Mouse (Mus musculus): ENCODE results near the gene Mindy4b-ps. TPM values are rescaled to one million over a fixed set of nuclear protein-coding genes. Genes with fewer than 3 reads are reported as not detected.

Mindy4b-ps gene
- polyA plus RNA-seq, 1 experiment from 2014 or later: not detected

GRCm38 (mm10) chr3:58783602-58784218 is 38.4 kb downstream of the Mindy4b-ps start:
- WGBS: 57% methylated on average over 8 of the region's 8 CpGs

GRCm38 (mm10) chr3:58756429-58756828 is 65.7 kb downstream of the Mindy4b-ps start:
- no peak overlapping the region for H3K4me3 ChIP-seq (replicated peaks)
- H3K9ac ChIP-seq (replicated peaks): no peak overlapping the region
- no peaks in the 10 kb centered on the region for H3K9me3 ChIP-seq
- ATAC-seq: no peak
- no peak overlapping the region for H3K4me2 ChIP-seq (replicated peaks)
- no peaks in the 10 kb centered on the region for H3K27me3 ChIP-seq
- H3K36me3 ChIP-seq: no peaks in the 10 kb centered on the region
- WGBS: 71% methylated on average over 1 of the region's 1 CpGs
- H3K4me1 ChIP-seq (replicated peaks): no peaks in the 10 kb centered on the region
- no peak overlapping the region for H3K27ac ChIP-seq

More at GRCm38 (mm10) chr3:58783602-58784218, 38.4 kb downstream of the Mindy4b-ps start:
- Histone ChIP-seq H3K9me3 (no peaks in the 10 kb centered on the region), H3K27ac (no peak overlapping the region), H3K4me1 (replicated peaks) (no peaks in the 10 kb centered on the region), H3K4me2 (replicated peaks) (no peak overlapping the region), H3K4me3 (replicated peaks) (no peak overlapping the region), H3K36me3 (no peaks in the 10 kb centered on the region), H3K27me3 (no peaks in the 10 kb centered on the region), H3K9ac (replicated peaks) (no peak overlapping the region)
- peak; percentile 41 for ATAC-seq

GRCm38 (mm10) chr3:58755769-58756168 is 66.3 kb downstream of the Mindy4b-ps start:
- no peaks in the 10 kb centered on the region for H3K4me1 ChIP-seq (replicated peaks)
- WGBS: 91% methylated on average over 1 of the region's 1 CpGs
- no peaks in the 10 kb centered on the region for H3K27me3 ChIP-seq
- no peak overlapping the region for H3K4me3 ChIP-seq (replicated peaks)
- H3K9ac ChIP-seq (replicated peaks): no peak overlapping the region
- H3K36me3 ChIP-seq: no peaks in the 10 kb centered on the region
- H3K9me3 ChIP-seq: no peaks in the 10 kb centered on the region
- no peak overlapping the region for H3K4me2 ChIP-seq (replicated peaks)
- no peak for ATAC-seq
- no peak overlapping the region for H3K27ac ChIP-seq

- H3K4me2 ChIP-seq (replicated peaks): no peak overlapping the region
- no peak overlapping the region for H3K4me3 ChIP-seq (replicated peaks)
- WGBS: 79% methylated on average over 3 of the region's 3 CpGs
- no peak for ATAC-seq
- no peak overlapping the region for H3K27ac ChIP-seq
- H3K9ac ChIP-seq (replicated peaks): no peak overlapping the region
- no peaks in the 10 kb centered on the region for H3K4me1 ChIP-seq (replicated peaks)
- H3K36me3 ChIP-seq: no peaks in the 10 kb centered on the region
- no peaks in the 10 kb centered on the region for H3K9me3 ChIP-seq
- H3K27me3 ChIP-seq: no peaks in the 10 kb centered on the region
These were observed 67.8 kb downstream of the Mindy4b-ps start for GRCm38 (mm10) chr3:58754361-58754760.

- no peak overlapping the region for H3K4me3 ChIP-seq (replicated peaks)
- H3K27ac ChIP-seq: no peak overlapping the region
- 75% methylated on average over 8 of the region's 8 CpGs for WGBS
- no peaks in the 10 kb centered on the region for H3K36me3 ChIP-seq
- H3K27me3 ChIP-seq: no peaks in the 10 kb centered on the region
- H3K9ac ChIP-seq (replicated peaks): no peak overlapping the region
- H3K4me2 ChIP-seq (replicated peaks): no peak overlapping the region
- no peaks in the 10 kb centered on the region for H3K9me3 ChIP-seq
- no peak for ATAC-seq
- H3K4me1 ChIP-seq (replicated peaks): no peaks in the 10 kb centered on the region
These were observed 70.1 kb downstream of the Mindy4b-ps start for GRCm38 (mm10) chr3:58751818-58752620.

- no peak overlapping the region for H3K9ac ChIP-seq (replicated peaks)
- H3K27ac ChIP-seq: no peak overlapping the region
- H3K27me3 ChIP-seq: no peaks in the 10 kb centered on the region
- no peak for ATAC-seq
- no peaks in the 10 kb centered on the region for H3K9me3 ChIP-seq
- no peak overlapping the region for H3K4me2 ChIP-seq (replicated peaks)
- no peaks in the 10 kb centered on the region for H3K4me1 ChIP-seq (replicated peaks)
- H3K36me3 ChIP-seq: no peaks in the 10 kb centered on the region
- H3K4me3 ChIP-seq (replicated peaks): no peak overlapping the region
These were observed 73.4 kb downstream of the Mindy4b-ps start for GRCm38 (mm10) chr3:58748724-58749123.

GRCm38 (mm10) chr3:58747924-58748323 is 74.2 kb downstream of the Mindy4b-ps start:
- Histone ChIP-seq H3K9ac (replicated peaks) (no peak overlapping the region), H3K27me3 (no peaks in the 10 kb centered on the region), H3K4me2 (replicated peaks) (no peak overlapping the region), H3K4me1 (replicated peaks) (no peaks in the 10 kb centered on the region), H3K4me3 (replicated peaks) (no peak overlapping the region), H3K27ac (no peak overlapping the region), H3K36me3 (no peaks in the 10 kb centered on the region), H3K9me3 (no peaks in the 10 kb centered on the region)
- 82% methylated on average over 1 of the region's 1 CpGs for WGBS
- ATAC-seq: no peak

GRCm38 (mm10) chr3:58739536-58739935 is 82.6 kb downstream of the Mindy4b-ps start:
- H3K9ac ChIP-seq (replicated peaks): no peak overlapping the region
- peaks cover 10% of the 10 kb centered on the region for H3K4me1 ChIP-seq (replicated peaks)
- H3K36me3 ChIP-seq: no peaks in the 10 kb centered on the region
- no peak overlapping the region for H3K27ac ChIP-seq
- H3K4me3 ChIP-seq (replicated peaks): no peak overlapping the region
- H3K9me3 ChIP-seq: no peaks in the 10 kb centered on the region
- ATAC-seq: 0 out of 2 replicates have a peak, but pooled peaks have one; percentile 37
- H3K27me3 ChIP-seq: 0 out of 2 replicates have a peak, but pooled peaks cover 4% of the 10 kb centered on the region
- H3K4me2 ChIP-seq (replicated peaks): no peak overlapping the region
- WGBS: 75% methylated on average over 2 of the region's 2 CpGs

Other genes with a start within 250 kb of the Mindy4b-ps start
- gene Selenot, start 245.7 kb downstream of the Mindy4b-ps start, polyA plus RNA-seq (2015; fragmentation: Nextera tagmentation; extraction: Ambion mirVana): 22.5 and 23.1 TPM in 2 replicates
- gene Erich6, start 185.1 kb downstream of the Mindy4b-ps start, polyA plus RNA-seq (2015; fragmentation: Nextera tagmentation; extraction: Ambion mirVana): 0.09 and 0.12 TPM in 2 replicates
- gene Siah2, start 129.9 kb downstream of the Mindy4b-ps start, polyA plus RNA-seq (2015; fragmentation: Nextera tagmentation; extraction: Ambion mirVana): 5.8 and 5.9 TPM in 2 replicates
- gene Clrn1, start 63.0 kb upstream of the Mindy4b-ps start, polyA plus RNA-seq (2015; fragmentation: Nextera tagmentation; extraction: Ambion mirVana): 0.41 and 0.63 TPM in 2 replicates
- 4.0 and 4.4 TPM in 2 replicates for gene Med12l, start 183.5 kb upstream of the Mindy4b-ps start, polyA plus RNA-seq (2015; fragmentation: Nextera tagmentation; extraction: Ambion mirVana)